Mouse (Mus musculus): ENCODE measurements around the gene AC129217.1.

DNA sequence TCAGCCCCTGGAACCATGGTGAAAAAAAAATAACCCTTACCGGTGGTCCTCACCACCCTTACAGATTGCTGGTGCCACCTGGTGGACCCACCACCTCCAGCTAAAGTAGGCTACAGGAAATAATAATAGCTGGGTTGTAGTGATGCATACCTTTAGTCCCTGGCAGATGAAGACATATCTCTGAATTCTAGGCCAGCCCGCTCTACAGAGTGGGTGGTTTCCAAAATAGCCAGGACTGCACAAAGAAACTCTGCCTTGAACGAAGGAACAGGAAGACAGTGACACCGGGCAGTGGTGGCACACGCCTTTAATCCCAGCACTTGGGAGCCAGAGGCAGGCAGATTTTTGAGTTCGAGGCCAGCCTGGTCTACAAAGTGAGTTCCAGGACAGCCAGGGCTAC is 34.7 kb downstream of the AC129217.1 start:
- TF ChIP-seq POLR2A (IDR thresholded peaks at IDR 0.05; ENCODE audit: low read depth, low read length) (no peak), CTCF (IDR thresholded peaks at IDR 0.05; ENCODE audit: extremely low read depth, insufficient read length, insufficient replicate concordance, low read depth, low read length) (no peak)

Data from small intestine, adult 2 months (tissue).